Mouse (Mus musculus): ENCODE results near the gene Numa1.
"Not testable (repeated sequence)": the region's sequence is repeated elsewhere in the genome, so short reads cannot be mapped to it uniquely, and the experiment has no call there.

The Numa1 gene

GRCm38 (mm10) chr7:101933751-101934240, at the start of gene Numa1, which contains the start of gene Lrrc51:
Numa1 (plus strand) TSS chr7:101934111.
Lrrc51 (minus strand) TSS chr7:101933895.
- peak; percentile 88 for DNase-seq (ENCODE audit: low spot score)

GRCm38 (mm10) chr7:101884160-101884559, 49.8 kb upstream of the Numa1 start:
- DNase-seq (ENCODE audit: low spot score): no peak

GRCm38 (mm10) chr7:101886274-101886673, 47.6 kb upstream of the Numa1 start:
- no peak for DNase-seq (ENCODE audit: low spot score)

- no peak for DNase-seq (ENCODE audit: low spot score)
Measured at GRCm38 (mm10) chr7:101888460-101888859, 45.5 kb upstream of the Numa1 start.

- DNase-seq (ENCODE audit: low spot score): no peak
Measured at GRCm38 (mm10) chr7:101895695-101896094, 38.2 kb upstream of the Numa1 start.

GRCm38 (mm10) chr7:101896104-101897066, 37.5 kb upstream of the Numa1 start:
- peak; percentile 83 for DNase-seq (ENCODE audit: low spot score)

GRCm38 (mm10) chr7:101900331-101901097, 33.4 kb upstream of the Numa1 start:
- no peak for DNase-seq (ENCODE audit: low spot score)

- DNase-seq (ENCODE audit: low spot score): no peak
Measured at GRCm38 (mm10) chr7:101901969-101902368, 31.9 kb upstream of the Numa1 start.

GRCm38 (mm10) chr7:101902846-101903245, 31.1 kb upstream of the Numa1 start:
- DNase-seq (ENCODE audit: low spot score): no peak

- DNase-seq (ENCODE audit: low spot score): peak; percentile 98
Measured at GRCm38 (mm10) chr7:101905561-101906286, 28.2 kb upstream of the Numa1 start, which contains the start of gene Lamtor1. Lamtor1 (plus strand) TSS chr7:101905904.

- no peak for DNase-seq (ENCODE audit: low spot score)
Measured at GRCm38 (mm10) chr7:101906287-101906681, 27.6 kb upstream of the Numa1 start, which contains the start of gene Tomt. Tomt (minus strand) TSS chr7:101906359.

- no peak for DNase-seq (ENCODE audit: low spot score)
Measured at GRCm38 (mm10) chr7:101906696-101907095, 27.2 kb upstream of the Numa1 start.

GRCm38 (mm10) chr7:101908367-101908766, 25.5 kb upstream of the Numa1 start:
- DNase-seq (ENCODE audit: low spot score): no peak

GRCm38 (mm10) chr7:101910138-101910537, 23.8 kb upstream of the Numa1 start:
- no peak for DNase-seq (ENCODE audit: low spot score)

GRCm38 (mm10) chr7:101911982-101912381, 21.9 kb upstream of the Numa1 start:
- no peak for DNase-seq (ENCODE audit: low spot score)

- peak; percentile 39 for DNase-seq (ENCODE audit: low spot score)
Measured at GRCm38 (mm10) chr7:101918071-101918470, 15.8 kb upstream of the Numa1 start.

GRCm38 (mm10) chr7:101925892-101926291, 8.0 kb upstream of the Numa1 start:
- not testable (repeated sequence) for DNase-seq (ENCODE audit: low spot score)

- DNase-seq (ENCODE audit: low spot score): no peak
Measured at GRCm38 (mm10) chr7:101928093-101928492, 5.8 kb upstream of the Numa1 start.

- no peak for DNase-seq (ENCODE audit: low spot score)
Measured at GRCm38 (mm10) chr7:101932551-101932950, 1.4 kb upstream of the Numa1 start.

- no peak for DNase-seq (ENCODE audit: low spot score)
Measured at GRCm38 (mm10) chr7:101933300-101933699, 611 bp upstream of the Numa1 start.

- DNase-seq (ENCODE audit: low spot score): no peak
Measured at GRCm38 (mm10) chr7:101935957-101936356, 2.0 kb downstream of the Numa1 start.

GRCm38 (mm10) chr7:101936996-101937395, 3.1 kb downstream of the Numa1 start:
- DNase-seq (ENCODE audit: low spot score): no peak
